Mouse (Mus musculus) layer of hippocampus, adult 9-10 months (tissue): ENCODE results near the gene Rpusd1.
A peak's percentile ranks its signal among the peaks of the same experiment; 100 is the strongest.
"Not testable (repeated sequence)": the region's sequence is repeated elsewhere in the genome, so short reads cannot be mapped to it uniquely, and the experiment has no call there.

Experiments
- DNase-seq: peaks from one replicate; pipeline ENCODE4 v3.0.0; 2022; ENCODE audit warnings: low spot score

Rpusd1 gene

GRCm38 (mm10) chr17:25738861-25739260 is 11.4 kb downstream of the Rpusd1 start:
- DNase-seq: no peak

- not testable (repeated sequence) for DNase-seq
Measured at GRCm38 (mm10) chr17:25741471-25741870, 14.0 kb downstream of the Rpusd1 start.

- no peak for DNase-seq
Measured at GRCm38 (mm10) chr17:25743831-25744230, 16.4 kb downstream of the Rpusd1 start.

GRCm38 (mm10) chr17:25744311-25744710 is 16.8 kb downstream of the Rpusd1 start:
- no peak for DNase-seq

GRCm38 (mm10) chr17:25748238-25748637 is 20.8 kb downstream of the Rpusd1 start:
- no peak for DNase-seq

- DNase-seq: no peak
Measured at GRCm38 (mm10) chr17:25749314-25749713, 21.8 kb downstream of the Rpusd1 start.

- no peak for DNase-seq
Measured at GRCm38 (mm10) chr17:25751446-25751845, 24.0 kb downstream of the Rpusd1 start.

GRCm38 (mm10) chr17:25754241-25754640 is 26.8 kb downstream of the Rpusd1 start, which contains the start of gene Msln:
TSS of gene Msln (minus strand) at chr17:25754378.
- no peak for DNase-seq

- DNase-seq: no peak
Measured at GRCm38 (mm10) chr17:25755086-25755485, 27.6 kb downstream of the Rpusd1 start.

GRCm38 (mm10) chr17:25755627-25756377 is 28.3 kb downstream of the Rpusd1 start:
- no peak for DNase-seq

- no peak for DNase-seq
Measured at GRCm38 (mm10) chr17:25756378-25757242, 29.1 kb downstream of the Rpusd1 start.

GRCm38 (mm10) chr17:25757691-25758090 is 30.2 kb downstream of the Rpusd1 start:
- no peak for DNase-seq

GRCm38 (mm10) chr17:25760148-25760547 is 32.7 kb downstream of the Rpusd1 start:
- DNase-seq: no peak

GRCm38 (mm10) chr17:25761561-25761970 is 34.1 kb downstream of the Rpusd1 start:
- DNase-seq: peak; percentile 42

GRCm38 (mm10) chr17:25762591-25762990 is 35.1 kb downstream of the Rpusd1 start:
- no peak for DNase-seq

GRCm38 (mm10) chr17:25765886-25766285 is 38.4 kb downstream of the Rpusd1 start:
- DNase-seq: no peak

GRCm38 (mm10) chr17:25769331-25769730 is 41.9 kb downstream of the Rpusd1 start:
- no peak for DNase-seq

- DNase-seq: peak; percentile 97
Measured at GRCm38 (mm10) chr17:25773549-25774120, 46.2 kb downstream of the Rpusd1 start, which contains the start of gene Narfl. TSS of gene Narfl (plus strand) at chr17:25773776.

GRCm38 (mm10) chr17:25775318-25776062 is 48.0 kb downstream of the Rpusd1 start:
- no peak for DNase-seq

GRCm38 (mm10) chr17:25777948-25778347 is 50.5 kb downstream of the Rpusd1 start:
- DNase-seq: no peak
